ENCODE assay signal across 23 mouse cellular contexts in the genomic region with DNA sequence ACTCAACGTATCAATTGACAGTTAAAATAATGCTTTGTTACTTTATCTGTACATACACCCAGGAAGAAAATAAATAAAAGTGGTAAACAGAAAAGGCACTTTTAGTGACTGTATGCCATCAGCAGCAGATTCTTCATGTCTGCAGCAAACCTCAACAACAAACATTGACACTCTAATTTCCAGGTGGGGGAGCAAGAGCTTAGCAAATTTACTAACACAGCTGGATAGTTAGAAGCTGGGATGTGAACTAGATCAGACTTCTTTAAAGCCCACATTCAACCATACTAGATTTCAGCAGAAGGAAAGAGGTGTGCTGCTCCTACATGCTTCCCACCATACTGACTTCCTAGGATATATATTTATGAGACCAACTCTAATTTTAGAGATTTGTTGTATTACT. TPM values are rescaled to one million over a fixed set of nuclear protein-coding genes. Genes with fewer than 3 reads are reported as not detected.
DNase-seq lines count a peak whose midpoint lies in the region; ATAC-seq and TF ChIP-seq lines count a peak whose summit lies in the region.
"Had no signal": no experiment of that assay in that cellular context is flagged by ENCODE, and none has a peak within 500 bp of the region (broad histone marks: within the 10 kb centered on the region; RNA-seq: fewer than 3 reads in every experiment).

No protein-coding gene starts in this region.

- H3K9me3 ChIP-seq in intestine, postnatal 0 days (ENCODE audit: control insufficient read depth), result no peaks in the 10 kb centered on the region
- no peaks in the 10 kb centered on the region for H3K9me3 ChIP-seq in intestine, embryonic 16.5 days (ENCODE audit: control insufficient read depth, low read length)
- no peaks in the 10 kb centered on the region for H3K9me3 ChIP-seq in CH12.LX (replicated peaks; ENCODE audit: low read length)
- H3K9me3 ChIP-seq in forebrain, embryonic 12.5 days, result no peaks in the 10 kb centered on the region
- H3K9me3 ChIP-seq: embryonic facial prominence, embryonic 10.5 days; heart, embryonic 12.5 days; hindbrain, embryonic 10.5 days had no signal

- TF ChIP-seq EP300 in CH12.LX (IDR thresholded peaks at IDR 0.05; ENCODE audit: low read length), result no peak

- no peak for ATAC-seq in intestine, postnatal 0 days
- no peak for ATAC-seq in intestine, embryonic 16.5 days
- no peak for ATAC-seq in forebrain, embryonic 12.5 days (ENCODE audit: low FRiP score)
- ATAC-seq: activated CD4-positive, CD25-positive, alpha-beta regulatory T cell, adult 4 months; CD4-positive, CD25-positive, alpha-beta regulatory T cell, adult 4 months; forebrain, embryonic 14.5 days; Patski had no signal

- no peaks in the 10 kb centered on the region for H3K79me2 ChIP-seq in liver, adult 2 months (ENCODE audit: control insufficient read depth, insufficient read depth, low read length)
- no peaks in the 10 kb centered on the region for H3K79me2 ChIP-seq in CH12.LX (replicated peaks; ENCODE audit: control insufficient read depth, extremely low read depth, insufficient read depth, poor library complexity, severe bottlenecking)

- dilution Hi-C loops in CH12.LX (cut with MboI; ENCODE audit: extremely low pct_ligation_motif_present, extremely low pct_unique_long_range_greater_than_20kb, low sequenced_read_pairs), result no loop called here

- H3K27me3 ChIP-seq in intestine, postnatal 0 days (replicated peaks; ENCODE audit: control insufficient read depth, insufficient read depth, low read length), result no peaks in the 10 kb centered on the region
- no peaks in the 10 kb centered on the region for H3K27me3 ChIP-seq in intestine, embryonic 16.5 days (replicated peaks; ENCODE audit: control insufficient read depth, insufficient read depth, low read length)
- H3K27me3 ChIP-seq in liver, adult 2 months (ENCODE audit: control insufficient read depth, insufficient read depth, low read length), result no peaks in the 10 kb centered on the region
- no peaks in the 10 kb centered on the region for H3K27me3 ChIP-seq in CH12.LX (replicated peaks)
- no peaks in the 10 kb centered on the region for H3K27me3 ChIP-seq in forebrain, embryonic 12.5 days
- H3K27me3 ChIP-seq: heart, embryonic 12.5 days; Patski had no signal

- H3K9ac ChIP-seq in intestine, postnatal 0 days (ENCODE audit: low read depth, low read length), result no peak overlapping the region
- H3K9ac ChIP-seq in intestine, embryonic 16.5 days (ENCODE audit: low read depth, low read length), result no peak overlapping the region
- no peak overlapping the region for H3K9ac ChIP-seq in liver, adult 2 months (ENCODE audit: low read depth, low read length)
- no peak overlapping the region for H3K9ac ChIP-seq in CH12.LX (ENCODE audit: insufficient read depth, low read depth)
- no peak overlapping the region for H3K9ac ChIP-seq in forebrain, embryonic 12.5 days
- H3K9ac ChIP-seq: heart, embryonic 12.5 days; hindbrain, embryonic 14.5 days had no signal

- no peak overlapping the region for H3K4me3 ChIP-seq in intestine, postnatal 0 days (ENCODE audit: low read depth, low read length)
- no peak overlapping the region for H3K4me3 ChIP-seq in intestine, embryonic 16.5 days (ENCODE audit: low read length)
- no peak overlapping the region for H3K4me3 ChIP-seq in liver, adult 2 months (ENCODE audit: insufficient read depth, low read depth, low read length)
- no peak overlapping the region for H3K4me3 ChIP-seq in CH12.LX (replicated peaks in 1 of 3; ENCODE audit: low read depth in 2 of 3, low read length in 2 of 3, poor library complexity in 1 of 3)
- H3K4me3 ChIP-seq in forebrain, embryonic 12.5 days (replicated peaks), result no peak overlapping the region
- H3K4me3 ChIP-seq: embryonic facial prominence, embryonic 10.5 days; heart, embryonic 12.5 days; hindbrain, embryonic 10.5 days had no signal

- peak; percentile 23; the same call in 1 of the 2 replicates for TF ChIP-seq CTCF in intestine, postnatal 0 days (IDR thresholded peaks at IDR 0.05; ENCODE audit: low read depth)
- no peak for TF ChIP-seq CTCF in liver, adult 2 months (IDR thresholded peaks at IDR 0.05; ENCODE audit: low read depth, low read length)
- TF ChIP-seq CTCF in CH12.LX (conservative IDR thresholded peaks at IDR 0.05 in 1 of 2, IDR thresholded peaks at IDR 0.05 in 1 of 2; ENCODE audit: low read depth in 2 of 2, low read length in 2 of 2), result peak in 1 of 2 experiments; percentile 65; a peak in 2 of 4 replicates

- no peak overlapping the region for H3K27ac ChIP-seq in intestine, postnatal 0 days (ENCODE audit: low read depth, low read length)
- no peak overlapping the region for H3K27ac ChIP-seq in intestine, embryonic 16.5 days (ENCODE audit: low read length)
- H3K27ac ChIP-seq in liver, adult 2 months (replicated peaks; ENCODE audit: insufficient read depth, low read depth, low read length), result no peak overlapping the region
- H3K27ac ChIP-seq in CH12.LX (ENCODE audit: insufficient read depth, low read depth), result no peak overlapping the region
- H3K27ac ChIP-seq in forebrain, embryonic 12.5 days, result no peak overlapping the region
- H3K27ac ChIP-seq: embryonic facial prominence, embryonic 10.5 days; hindbrain, embryonic 10.5 days; hindbrain, embryonic 14.5 days had no signal

- no peak for TF ChIP-seq POLR2A in liver, adult 2 months (IDR thresholded peaks at IDR 0.05; ENCODE audit: extremely low read depth, insufficient read depth, low read length)
- TF ChIP-seq POLR2A in CH12.LX (IDR thresholded peaks at IDR 0.05; ENCODE audit: low read depth, low read length), result no peak

- H3K4me2 ChIP-seq in intestine, postnatal 0 days (replicated peaks; ENCODE audit: low read depth), result no peak overlapping the region
- no peak overlapping the region for H3K4me2 ChIP-seq in intestine, embryonic 16.5 days (ENCODE audit: low read depth, low read length)
- H3K4me2 ChIP-seq in CH12.LX (ENCODE audit: insufficient read depth, low read depth, poor library complexity, severe bottlenecking), result no peak overlapping the region
- no peak overlapping the region for H3K4me2 ChIP-seq in forebrain, embryonic 12.5 days
- H3K4me2 ChIP-seq: heart, embryonic 12.5 days; hindbrain, embryonic 14.5 days had no signal

- peak; percentile 15 for DNase-seq in liver, adult 2 months (ENCODE audit: extremely low read depth, low read depth, low spot score)
- no peak for DNase-seq in liver
- peak; percentile 11 for DNase-seq in 416B (ENCODE audit: low read depth)
- DNase-seq in CH12.LX (ENCODE audit: extremely low read depth), result peak; percentile 4
- DNase-seq in right cerebral cortex, adult 2 months (ENCODE audit: low spot score in 2 of 2), result no peak
- DNase-seq: adrenal gland, adult 8-10 months; adrenal gland, postnatal 36 days; B cell, adult 2 months; cerebellum, adult 2 months; cerebellum, postnatal 10 days; heart, adult 18-20 months had no signal

- WGBS in intestine, postnatal 0 days, result 80% methylated on average over 1 of the region's 1 CpGs
- 72% methylated on average over 1 of the region's 1 CpGs for WGBS in intestine, embryonic 16.5 days
- WGBS in liver, adult 2 months, result 98% methylated on average over 1 of the region's 1 CpGs
- WGBS in forebrain, embryonic 12.5 days, result 93% methylated on average over 1 of the region's 1 CpGs

- no peaks in the 10 kb centered on the region for H3K4me1 ChIP-seq in intestine, postnatal 0 days (replicated peaks; ENCODE audit: control insufficient read depth, insufficient read depth, low read length)
- H3K4me1 ChIP-seq in intestine, embryonic 16.5 days (ENCODE audit: control insufficient read depth, insufficient read depth, low read length), result no peaks in the 10 kb centered on the region
- H3K4me1 ChIP-seq in liver, adult 2 months (ENCODE audit: control insufficient read depth, insufficient read depth, low read length), result no peaks in the 10 kb centered on the region
- no peaks in the 10 kb centered on the region for H3K4me1 ChIP-seq in CH12.LX (ENCODE audit: control insufficient read depth in 1 of 2, insufficient read depth in 2 of 2)
- H3K4me1 ChIP-seq in forebrain, embryonic 12.5 days, result no peaks in the 10 kb centered on the region
- H3K4me1 ChIP-seq: embryonic facial prominence, embryonic 10.5 days; heart, embryonic 12.5 days; hindbrain, embryonic 10.5 days had no signal

- TF ChIP-seq RAD21 in CH12.LX (IDR thresholded peaks at IDR 0.05; ENCODE audit: low read depth, low read length), result peak; percentile 65

- in situ Hi-C loops in CH12.LX (cut with MboI; ENCODE audit: low pct_ligation_motif_present, low pct_unique_long_range_greater_than_20kb, low sequenced_read_pairs), result no loop called here

- no peaks in the 10 kb centered on the region; the same call in 1 of the 2 replicates for H3K36me3 ChIP-seq in intestine, postnatal 0 days (ENCODE audit: control insufficient read depth, insufficient read depth)
- H3K36me3 ChIP-seq in intestine, embryonic 16.5 days (ENCODE audit: control insufficient read depth, insufficient read depth, low read length), result no peaks in the 10 kb centered on the region
- H3K36me3 ChIP-seq in liver, adult 2 months (ENCODE audit: control insufficient read depth, insufficient read depth, low read length), result peaks cover 11% of the 10 kb centered on the region
- peaks cover 0 to 17% of the 10 kb centered on the region in 2 experiments for H3K36me3 ChIP-seq in CH12.LX (replicated peaks in 1 of 2; ENCODE audit: control insufficient read depth in 1 of 2, insufficient read depth in 1 of 2, low read length in 1 of 2)
- peaks cover 16% of the 10 kb centered on the region for H3K36me3 ChIP-seq in forebrain, embryonic 12.5 days (replicated peaks)

TF ChIP-seq in CH12.LX, 34 proteins besides CTCF, POLR2A, EP300 and RAD21 (continues in another document):
- no peak for TF ChIP-seq MAX (IDR thresholded peaks at IDR 0.05; ENCODE audit: low read length)
- TF ChIP-seq SMC3 (IDR thresholded peaks at IDR 0.05; ENCODE audit: low read depth, low read length), result peak; percentile 74
- no peak for TF ChIP-seq IRF4 (IDR thresholded peaks at IDR 0.05; ENCODE audit: low read depth, low read length)

RNA-seq across cellular contexts. Expression of gene Sept10, which starts 49.1 kb away (rescaled TPM):
- 18.8 and 21.5 TPM in 2 replicates for polyA plus RNA-seq in intestine, postnatal 0 days (2015; fragmentation: Nextera tagmentation; extraction: Ambion mirVana)
- 24.6 and 25.6 TPM in 2 replicates for polyA plus RNA-seq in intestine, embryonic 16.5 days (2015; fragmentation: Nextera tagmentation; extraction: Ambion mirVana)
- 16.0 and 18.7 TPM in 2 replicates for total RNA-seq in liver, adult 2 months (2014; rRNA removed)
- 5.2 and 6.7 TPM in 2 replicates for polyA plus RNA-seq in liver, adult 2 months (2012; rRNA removed)
- total RNA-seq in CH12.LX (2012; rRNA removed), result 8.5 and 10.3 TPM in 2 replicates
- 13.1 and 14.9 TPM in 2 replicates for total RNA-seq in CH12.LX (2014; rRNA removed)
- 6.9 and 8.9 TPM in 2 replicates for polyA plus RNA-seq in CH12.LX (2012; ENCODE audit: insufficient read length, low read depth)
- polyA plus RNA-seq in forebrain, embryonic 12.5 days (2016; fragmentation: Nextera tagmentation; extraction: Ambion mirVana), result 30.0 and 30.4 TPM in 2 replicates
- total RNA-seq: MEL had no signal

RNA-seq across cellular contexts. Expression of gene Sowahc, which starts 49.2 kb away (rescaled TPM):
- 3.7 and 4.2 TPM in 2 replicates for polyA plus RNA-seq in intestine, postnatal 0 days (2015; fragmentation: Nextera tagmentation; extraction: Ambion mirVana)
- 11.2 and 11.7 TPM in 2 replicates for polyA plus RNA-seq in intestine, embryonic 16.5 days (2015; fragmentation: Nextera tagmentation; extraction: Ambion mirVana)
- 4.9 and 5.2 TPM in 2 replicates for total RNA-seq in liver, adult 2 months (2014; rRNA removed)
- 1.2 TPM in 2 replicates for polyA plus RNA-seq in liver, adult 2 months (2012; rRNA removed)
- total RNA-seq in CH12.LX (2012; rRNA removed) (25.1 and 25.9 TPM in 2 replicates), CH12.LX (2014; rRNA removed) (50.0 and 52.2 TPM in 2 replicates)
- polyA plus RNA-seq in CH12.LX (2012; ENCODE audit: insufficient read length, low read depth), result 19.1 and 19.9 TPM in 2 replicates
- 19.3 and 19.7 TPM in 2 replicates for polyA plus RNA-seq in forebrain, embryonic 12.5 days (2016; fragmentation: Nextera tagmentation; extraction: Ambion mirVana)
- total RNA-seq: MEL had no signal

Comparison
In these comparisons a context has a peak if more than half of its experiments do, and no peak if none do; other contexts are left out.
1. DNase-seq: peak in liver, adult 2 months (single experiment), 416B (single experiment) and CH12.LX (single experiment); none in liver (single experiment) and right cerebral cortex, adult 2 months (0 of 2).